Mouse (Mus musculus) gastrocnemius, postnatal 4 days (tissue): ENCODE measurements around the gene Ceacam18. TPM values are rescaled to one million over a fixed set of nuclear protein-coding genes. Genes with fewer than 3 reads are reported as not detected.
"Not testable (repeated sequence)": the region's sequence is repeated elsewhere in the genome, so short reads cannot be mapped to it uniquely, and the experiment has no call there.

ENCODE experiments used
- DNase-seq, 2 experiments: peaks; one replicate each; pipeline ENCODE4 v3.0.0; 2021 to 2022; ENCODE audit warnings: low spot score in 2 of 2, mixed read lengths in 2 of 2
- total RNA-seq, 2 experiments: library from RNA; stranded (reverse); gene quantifications; 2 replicates each; pipeline ENCODE4 v1.2.3; 2021

Gene Ceacam18
- total RNA-seq, 2 experiments from 2014 or later = not detected

DNA sequence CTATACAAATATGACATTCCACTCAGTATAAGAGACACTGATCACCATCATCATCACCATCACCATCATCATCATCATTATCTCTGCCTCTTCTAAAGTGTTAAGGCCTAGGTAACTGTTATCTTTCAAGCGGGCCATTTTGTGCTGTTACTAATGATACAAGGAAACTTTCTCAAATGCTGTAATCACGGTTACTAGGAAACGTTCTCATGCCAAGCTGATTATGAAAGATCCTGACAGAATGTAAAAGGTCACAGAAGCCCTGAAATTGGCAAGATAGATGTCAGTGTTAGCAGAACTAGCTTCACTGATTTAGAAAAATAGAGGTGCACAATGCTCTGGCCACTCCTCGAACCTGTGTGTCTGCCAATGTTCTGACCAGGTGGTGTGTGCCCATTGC, 32.7 kb downstream of the Ceacam18 start:
- not testable (repeated sequence) for DNase-seq

DNA sequence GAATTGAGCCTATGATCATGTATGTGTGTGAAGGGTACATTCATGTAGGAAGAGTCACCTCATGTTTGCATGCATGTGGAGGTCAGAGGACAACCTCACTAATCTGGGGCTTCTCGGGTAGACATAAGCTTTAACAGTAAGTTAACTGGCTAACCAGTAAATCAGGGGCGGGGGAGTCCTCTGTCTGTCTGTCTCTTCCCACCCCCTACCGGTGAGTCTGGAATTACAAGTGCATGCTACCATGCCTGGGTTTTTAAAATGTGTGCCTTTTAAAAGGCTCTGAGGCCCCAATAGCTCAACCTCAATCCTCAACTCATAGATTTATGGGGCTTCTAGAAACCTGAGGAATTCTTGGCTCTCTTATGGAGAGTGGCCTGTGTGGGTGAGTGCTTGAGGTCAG, 34.1 kb downstream of the Ceacam18 start:
- DNase-seq = no peak

DNA sequence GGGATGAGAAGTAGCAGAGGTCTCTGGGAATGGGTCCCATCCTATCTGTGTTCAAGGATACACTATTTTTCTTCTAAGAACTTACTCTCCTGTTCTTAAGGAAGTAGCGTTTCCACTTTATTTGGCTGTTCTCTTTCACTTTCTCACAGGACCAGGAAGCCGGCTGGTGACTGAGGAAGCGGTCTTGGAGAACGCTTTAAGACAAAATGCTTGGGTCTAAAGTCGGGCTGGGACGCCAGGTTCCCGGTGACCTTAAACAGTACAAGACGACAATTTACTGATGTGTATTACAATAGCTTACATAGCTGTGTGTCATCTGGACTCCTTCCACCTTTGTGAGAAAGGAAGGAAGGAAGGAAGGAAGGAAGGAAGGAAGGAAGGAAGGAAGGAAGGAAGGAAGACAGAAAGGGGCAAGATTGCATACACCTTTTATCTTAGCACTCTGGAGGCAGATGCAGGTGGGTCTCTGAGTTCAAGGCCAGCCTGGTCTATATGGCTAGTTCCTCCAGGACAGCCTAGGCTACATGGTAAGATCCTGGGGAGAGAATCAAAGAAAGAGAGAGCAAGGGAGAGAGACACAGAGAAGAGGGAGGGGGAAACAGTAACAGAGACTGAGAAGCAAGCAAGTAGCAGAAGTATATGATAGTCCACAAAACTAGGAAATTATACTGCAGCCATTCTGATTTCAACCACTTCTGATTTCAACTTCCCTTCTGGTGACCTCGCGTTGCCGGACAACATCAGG, 36.7 kb downstream of the Ceacam18 start:
- DNase-seq = no peak

DNA sequence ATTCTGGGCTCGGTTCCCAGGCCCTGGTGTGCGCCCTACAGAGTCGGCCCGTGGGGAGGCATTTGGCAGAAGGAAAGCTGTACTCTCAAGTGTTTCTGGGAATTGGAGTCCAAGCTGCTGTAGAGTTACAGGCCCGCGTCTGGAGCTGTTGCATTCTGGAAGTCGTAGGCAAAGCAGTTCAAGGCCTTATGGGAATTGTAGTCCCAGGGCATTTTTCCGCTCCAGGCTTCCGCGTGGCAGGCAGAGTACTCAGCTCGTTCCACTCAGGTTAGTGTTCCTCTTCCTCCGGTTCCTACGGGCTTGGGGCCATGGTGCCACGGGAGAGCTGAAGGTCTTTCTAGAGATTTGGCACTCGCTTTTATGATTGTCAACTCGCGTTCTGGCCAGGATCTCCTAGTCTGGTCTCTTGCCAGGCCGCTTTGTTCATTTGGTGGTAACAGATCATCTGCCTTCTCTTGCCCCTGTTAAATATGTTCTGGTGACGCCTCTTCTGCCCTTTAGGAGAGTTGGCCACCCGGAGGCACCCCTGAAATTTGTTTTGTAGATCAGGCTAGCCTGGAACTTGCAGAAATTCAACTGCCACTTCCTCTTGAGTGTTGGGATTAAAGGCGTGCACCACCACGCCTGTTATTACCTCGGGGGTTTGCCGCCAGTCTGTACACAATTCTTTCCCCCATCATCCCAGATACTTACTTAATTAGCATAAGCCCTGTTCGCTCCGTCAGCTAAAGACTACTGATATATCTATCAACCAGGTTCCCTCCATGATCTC, 37.5 kb downstream of the Ceacam18 start, which contains the start of gene Ctu1:
TSS of gene Ctu1 (plus strand) at position 208 of the 772 bp plus-strand sequence.
- peak; percentile 75 to 91 for DNase-seq

DNA sequence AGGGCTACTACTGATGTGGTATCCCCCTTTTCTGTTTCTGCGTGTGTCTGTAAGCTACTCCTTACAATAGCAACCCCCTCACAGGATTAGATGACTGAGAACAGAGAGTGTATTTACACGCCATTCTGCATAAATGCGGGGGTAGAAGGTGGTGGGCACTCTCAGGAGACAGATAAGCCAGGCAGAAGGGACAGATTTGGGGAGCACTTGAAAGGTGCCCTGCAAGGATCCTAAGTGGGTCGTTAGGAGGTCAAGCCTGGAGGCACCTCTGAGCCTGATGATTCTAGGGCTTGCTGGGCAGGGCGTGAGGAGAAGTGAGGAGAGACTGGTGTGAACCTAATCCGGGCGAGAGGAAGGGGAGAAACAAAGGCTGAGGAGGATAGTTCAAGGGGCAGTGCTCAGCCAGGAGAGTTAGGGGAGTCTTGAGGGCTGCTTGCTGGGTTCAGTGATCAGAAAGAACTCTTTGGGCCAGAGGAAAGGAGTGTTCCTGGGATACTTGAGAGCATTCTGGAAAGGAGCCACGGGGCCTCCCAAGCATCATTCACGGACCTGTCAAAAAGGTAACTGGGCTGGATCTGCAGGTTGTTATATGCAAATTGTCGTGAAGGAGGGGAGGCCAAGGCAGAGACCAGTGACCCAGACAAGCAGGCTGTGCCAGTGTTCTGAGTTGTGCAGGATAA, 38.2 kb downstream of the Ceacam18 start:
- DNase-seq = no peak

DNA sequence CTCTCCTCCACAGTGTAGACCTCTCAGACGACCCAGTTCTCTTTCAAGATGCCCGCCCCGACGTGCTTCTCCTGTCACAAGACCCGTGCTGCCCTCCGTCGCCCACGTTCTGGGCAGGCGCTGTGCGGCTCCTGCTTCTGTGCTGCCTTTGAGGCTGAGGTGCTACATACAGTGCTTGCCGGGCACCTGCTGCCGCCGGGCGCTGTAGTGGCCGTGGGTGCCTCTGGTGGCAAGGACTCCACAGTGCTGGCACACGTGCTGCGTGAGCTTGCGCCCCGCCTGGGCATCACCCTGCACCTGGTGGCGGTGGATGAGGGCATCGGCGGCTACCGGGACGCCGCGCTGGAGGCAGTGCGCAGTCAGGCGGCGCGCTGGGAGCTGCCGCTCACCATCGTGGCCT, 40.6 kb downstream of the Ceacam18 start:
- no peak for DNase-seq

DNA sequence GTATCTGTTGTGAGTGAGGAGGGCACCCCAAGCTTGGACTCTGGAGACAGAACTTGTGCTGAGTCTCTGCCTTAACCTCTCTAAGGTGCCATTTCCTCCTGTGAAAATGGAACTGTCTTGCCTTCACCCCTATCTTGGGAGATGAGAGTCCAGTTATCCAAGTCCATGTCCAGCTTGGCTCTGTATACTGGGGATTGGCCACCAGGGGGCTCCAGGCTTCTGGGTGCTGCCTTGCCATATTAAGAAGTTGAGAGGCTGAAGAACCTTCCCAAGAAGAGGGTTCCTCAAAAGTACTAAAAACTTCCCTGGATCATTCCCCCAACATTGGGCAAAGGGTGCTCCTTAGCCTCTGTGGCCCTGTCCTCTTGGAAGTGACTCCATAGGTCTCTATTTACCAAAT, 44.0 kb downstream of the Ceacam18 start:
- DNase-seq = no peak

DNA sequence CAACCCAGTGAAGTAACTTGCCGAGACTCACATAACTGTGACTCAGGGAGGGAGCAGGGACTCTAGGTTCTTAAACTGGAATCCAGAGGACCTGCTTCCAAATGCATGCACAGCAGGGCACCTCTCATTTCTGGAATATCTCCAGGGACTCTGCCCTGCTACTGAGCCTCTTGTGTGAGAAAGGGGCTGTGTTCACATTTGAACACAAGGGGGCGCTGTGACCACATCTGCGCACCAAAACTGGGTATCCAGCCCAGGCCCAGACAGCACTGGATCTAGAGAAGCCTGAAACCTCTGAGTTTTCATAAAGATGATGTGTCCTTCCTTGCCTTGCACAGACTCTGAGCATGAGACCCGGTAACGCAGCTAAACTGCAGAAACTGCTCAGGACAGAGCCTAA, 46.5 kb downstream of the Ceacam18 start:
- peak in 1 of 2 experiments; percentile 57 for DNase-seq

DNA sequence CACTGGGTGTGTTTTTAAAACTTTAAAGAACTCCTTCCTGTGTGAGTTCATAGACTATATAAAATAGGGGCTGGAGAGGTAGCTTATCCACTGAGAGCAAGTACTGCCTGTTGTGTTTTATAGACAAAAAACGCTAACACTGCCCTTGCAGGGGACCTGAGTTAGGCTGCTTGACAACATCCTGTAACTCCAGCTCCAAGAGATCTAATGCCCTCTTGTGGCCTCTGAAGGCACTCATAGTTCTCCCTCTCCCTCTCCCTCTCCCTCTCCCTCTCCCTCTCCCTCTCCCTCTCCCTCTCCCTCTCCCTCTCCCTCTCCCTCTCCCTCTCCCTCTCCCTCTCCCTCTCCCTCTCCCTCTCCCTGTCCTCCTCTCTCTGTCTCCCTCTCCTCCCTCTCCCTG, 48.0 kb downstream of the Ceacam18 start:
- not testable (repeated sequence) for DNase-seq

DNA sequence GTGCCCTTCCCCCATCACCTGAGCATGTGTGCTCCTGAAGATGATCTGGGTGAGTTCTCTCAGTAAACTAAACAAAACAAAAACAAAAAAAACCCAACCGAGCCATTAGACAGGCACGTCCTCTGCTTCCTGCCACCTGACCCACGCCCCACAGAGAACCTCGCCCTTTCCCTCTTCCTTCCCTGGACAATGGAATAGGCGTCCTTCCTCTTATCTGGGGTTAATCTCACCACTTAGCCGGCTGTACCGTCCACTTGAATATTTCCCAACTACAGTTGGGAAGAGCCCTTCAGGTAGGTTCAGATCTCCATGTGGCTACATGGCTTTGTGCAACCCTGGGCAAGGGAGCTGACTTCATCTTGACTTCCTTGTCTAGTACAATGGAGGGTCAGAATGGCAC, 50.6 kb downstream of the Ceacam18 start:
- DNase-seq = no peak

DNA sequence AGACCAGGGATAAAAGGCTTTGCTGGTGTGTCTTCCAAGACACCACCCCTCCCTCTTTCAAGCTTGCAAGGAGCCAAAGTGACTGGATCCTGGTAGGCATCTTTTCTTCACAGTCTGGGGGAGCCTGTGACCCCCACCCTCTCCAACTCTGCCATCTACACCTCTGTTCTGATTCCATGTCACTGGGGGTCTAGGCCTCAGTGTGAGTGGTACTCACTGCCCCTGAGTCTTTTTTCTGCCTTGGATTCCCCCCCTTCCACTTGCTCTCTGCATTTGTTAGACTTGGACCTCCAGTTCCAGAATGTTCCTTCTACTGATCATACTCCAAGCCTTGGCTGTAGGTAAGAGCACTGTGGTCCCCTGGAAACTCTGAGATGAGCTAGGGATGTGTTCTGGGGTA, 55.6 kb downstream of the Ceacam18 start, which contains the start of gene Klk14:
TSS of gene Klk14 (plus strand) at position 301 of the 400 bp plus-strand sequence.
- DNase-seq = no peak

Other genes starting within 250 kb of the Ceacam18 start
- gene Siglecg, start 226.5 kb upstream of the Ceacam18 start, total RNA-seq = under 1 TPM in 1 of 2 experiments, not detected in 1; 0.10 TPM
- not detected for gene Lim2, start 207.0 kb upstream of the Ceacam18 start, total RNA-seq
- not detected for gene Nkg7, start 197.6 kb upstream of the Ceacam18 start, total RNA-seq
- not detected for gene Cldnd2, start 193.9 kb upstream of the Ceacam18 start, total RNA-seq
- 100 to 1,000 TPM; 408 to 443 TPM for gene Etfb, start 190.6 kb upstream of the Ceacam18 start, total RNA-seq
- gene Gm45233, start 190.6 kb upstream of the Ceacam18 start, total RNA-seq = 1 to 10 TPM; 1.2 to 1.4 TPM
- gene Vsig10l, start 171.6 kb upstream of the Ceacam18 start, total RNA-seq = 1 to 10 TPM; 3.7 to 4.9 TPM
- gene Iglon5, start 144.6 kb upstream of the Ceacam18 start, total RNA-seq = under 1 TPM; 0.54 to 0.64 TPM
- not detected for gene 4931406B18Rik, start 128.8 kb upstream of the Ceacam18 start, total RNA-seq
- gene Cd33, start 90.3 kb upstream of the Ceacam18 start, total RNA-seq = 1 to 10 TPM; 4.4 to 5.5 TPM
- 1 to 10 TPM; 2.2 to 2.3 TPM for gene Zfp658, start 72.5 kb upstream of the Ceacam18 start, total RNA-seq
- 10 to 100 TPM in 1 of 2 experiments, 1 to 10 TPM in 1; 7.8 to 11.8 TPM for gene Zfp719, start 55.1 kb upstream of the Ceacam18 start, total RNA-seq
- not detected for gene Zfp819, start 27.5 kb upstream of the Ceacam18 start, total RNA-seq
- gene Siglece, start 25.5 kb downstream of the Ceacam18 start, total RNA-seq = 1 to 10 TPM in 1 of 2 experiments, under 1 TPM in 1; 0.91 to 1.1 TPM
- 1 to 10 TPM; 4.9 to 5.4 TPM for gene Ctu1, start 37.3 kb downstream of the Ceacam18 start, total RNA-seq
- not detected for gene Klk14, start 55.7 kb downstream of the Ceacam18 start, total RNA-seq
- gene Klk13, start 77.9 kb downstream of the Ceacam18 start, total RNA-seq = not detected
- not detected for gene Klk12, start 134.2 kb downstream of the Ceacam18 start, total RNA-seq
- not detected for gene Klk11, start 139.9 kb downstream of the Ceacam18 start, total RNA-seq
- gene Klk10, start 146.3 kb downstream of the Ceacam18 start, total RNA-seq = under 1 TPM in 1 of 2 experiments, not detected in 1; 0.18 TPM
- gene Klk9, start 157.2 kb downstream of the Ceacam18 start, total RNA-seq = not detected
- 1 to 10 TPM; 2.5 to 3.5 TPM for gene Klk8, start 162.9 kb downstream of the Ceacam18 start, total RNA-seq
- gene Klk7, start 176.6 kb downstream of the Ceacam18 start, total RNA-seq = not detected
- gene Klk6, start 189.8 kb downstream of the Ceacam18 start, total RNA-seq = not detected
- gene Klk5, start 207.3 kb downstream of the Ceacam18 start, total RNA-seq = not detected
- under 1 TPM in 1 of 2 experiments, not detected in 1; 0.21 TPM for gene Klk4, start 246.5 kb downstream of the Ceacam18 start, total RNA-seq